Mouse (Mus musculus): ENCODE measurements around the gene Gm49395.

The Gm49395 gene

DNA sequence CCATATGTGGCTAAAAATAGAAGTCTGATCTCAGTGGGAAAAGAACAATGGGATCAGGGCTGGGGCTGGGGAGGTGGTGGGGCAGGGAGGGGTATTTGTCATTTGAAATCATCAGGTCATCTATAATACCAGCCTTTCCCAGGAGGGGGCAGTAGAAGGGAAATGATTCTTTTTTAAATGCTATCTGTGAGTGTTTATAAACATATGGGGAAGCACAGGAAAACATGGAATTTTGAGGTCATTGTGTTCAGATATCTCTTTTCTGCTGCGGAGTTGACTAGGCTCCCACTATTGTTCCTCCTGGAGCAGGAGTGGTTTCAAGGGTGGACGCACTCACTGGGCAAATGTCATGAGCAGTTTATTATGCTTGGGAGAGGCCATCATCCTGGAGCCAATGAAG lies 114.6 kb downstream of the Gm49395 start:
- peak in 1 of 2 experiments; percentile 23 for DNase-seq (ENCODE audit: low spot score in 2 of 2)

All from natural killer cell, adult 2 months (primary cell).